Mouse (Mus musculus) lung, adult 2 months (tissue): ENCODE measurements around the gene Sdhaf4.

Experiments
- CTCF ChIP-seq: fragments of 200-500 bp; IDR thresholded peaks from 2 replicates; pipeline ENCODE4 v1.5.1; 2011; ENCODE audit warnings: mild to moderate bottlenecking, low read length, control low read depth; ENCODE audit not compliant: insufficient read depth
- POLR2A ChIP-seq: fragments of 200-500 bp; IDR thresholded peaks from 2 replicates; pipeline ENCODE4 v1.6.1; 2011; ENCODE audit warnings: low read depth, mild to moderate bottlenecking, control low read depth, low read length, borderline replicate concordance; ENCODE audit errors: extremely low read depth

DNA sequence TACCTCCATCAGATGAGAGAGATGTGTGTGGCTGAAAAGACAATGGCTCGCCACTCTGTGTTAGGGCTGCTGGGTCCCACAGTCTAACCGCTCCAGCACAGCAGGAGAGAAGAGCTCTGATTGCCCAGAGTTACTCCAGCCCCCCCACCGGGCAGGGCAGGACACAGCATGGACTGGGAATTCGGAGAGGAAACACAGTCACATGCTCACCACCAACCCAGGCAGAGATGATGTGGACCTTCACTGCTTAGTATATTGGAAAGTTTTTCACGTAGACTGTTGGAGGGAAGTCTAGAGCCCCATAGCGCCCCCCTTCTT, 46.1 kb downstream of the Sdhaf4 start:
- TF ChIP-seq CTCF (no peak), POLR2A (no peak)
